9 mouse cellular contexts compared by ENCODE assay signal in the genomic region with DNA sequence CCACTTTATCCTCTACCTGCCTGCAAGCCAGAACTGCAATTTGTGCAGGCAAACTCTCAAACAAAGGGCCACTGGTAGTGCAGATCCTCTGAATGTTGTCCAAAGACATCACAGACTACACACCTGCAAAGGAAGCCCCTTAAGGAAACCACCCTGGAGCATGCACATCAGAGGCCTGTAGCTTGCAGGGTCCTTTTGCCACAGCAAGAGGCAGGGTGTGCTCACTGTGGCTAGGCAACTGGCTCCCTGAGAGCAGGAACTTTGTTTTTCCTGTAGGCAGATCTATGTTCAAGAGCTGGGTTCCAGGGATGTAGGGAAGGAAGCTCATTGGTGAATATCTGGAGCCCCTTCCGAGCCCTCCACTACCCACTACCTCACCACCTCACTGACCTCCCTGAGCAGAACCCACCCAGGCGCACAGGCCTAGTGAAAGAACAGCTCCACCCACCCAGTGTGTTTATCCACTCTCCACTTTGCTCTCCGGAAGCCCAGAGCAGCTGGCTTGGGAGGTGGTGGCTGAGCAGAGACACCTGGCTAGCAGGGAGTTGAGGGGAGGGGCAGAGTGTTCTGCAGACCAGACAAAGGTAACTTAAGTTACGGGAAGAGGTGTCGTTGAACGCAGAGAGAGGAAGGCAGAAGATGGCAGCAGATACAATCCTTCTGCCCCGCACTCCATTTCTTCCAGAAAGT. TPM values are rescaled to one million over a fixed set of nuclear protein-coding genes. Genes with fewer than 3 reads are reported as not detected.
DNase-seq lines count a peak whose midpoint lies in the region; ATAC-seq lines count a peak whose summit lies in the region.
"Had no signal": no experiment of that assay in that cellular context is flagged by ENCODE, and none has a peak within 500 bp of the region (broad histone marks: within the 10 kb centered on the region; RNA-seq: fewer than 3 reads in every experiment).

No protein-coding gene starts in this region.

- 41% methylated on average over 7 of the region's 7 CpGs for WGBS in heart, embryonic 13.5 days
- WGBS in embryonic facial prominence, embryonic 14.5 days, result 51% methylated on average over 7 of the region's 7 CpGs
- WGBS in limb, embryonic 13.5 days, result 35% methylated on average over 7 of the region's 7 CpGs
- 49% methylated on average over 7 of the region's 7 CpGs for WGBS in neural tube, embryonic 15.5 days

- H3K4me1 ChIP-seq in heart, embryonic 13.5 days, result peaks cover 87% of the 10 kb centered on the region
- H3K4me1 ChIP-seq in embryonic facial prominence, embryonic 14.5 days (ENCODE audit: control insufficient read depth, insufficient read depth, low read length), result peaks cover 20% of the 10 kb centered on the region
- peaks cover 44% of the 10 kb centered on the region for H3K4me1 ChIP-seq in limb, embryonic 13.5 days
- peaks cover 72% of the 10 kb centered on the region for H3K4me1 ChIP-seq in neural tube, embryonic 15.5 days

- no peaks in the 10 kb centered on the region for H3K9me3 ChIP-seq in heart, embryonic 13.5 days
- no peaks in the 10 kb centered on the region for H3K9me3 ChIP-seq in embryonic facial prominence, embryonic 14.5 days (ENCODE audit: control insufficient read depth, low read length)
- H3K9me3 ChIP-seq in limb, embryonic 13.5 days, result no peaks in the 10 kb centered on the region
- no peaks in the 10 kb centered on the region for H3K9me3 ChIP-seq in neural tube, embryonic 15.5 days (replicated peaks)
- H3K9me3 ChIP-seq: embryonic facial prominence, embryonic 15.5 days had no signal

- peak overlapping the region; percentile 87 for H3K4me2 ChIP-seq in heart, embryonic 13.5 days
- H3K4me2 ChIP-seq in embryonic facial prominence, embryonic 14.5 days (ENCODE audit: low read depth, low read length), result peak overlapping the region; percentile 86
- H3K4me2 ChIP-seq in limb, embryonic 13.5 days (replicated peaks), result peak overlapping the region; percentile 79; the same call in 1 of the 2 replicates
- peak overlapping the region; percentile 95 for H3K4me2 ChIP-seq in neural tube, embryonic 15.5 days

- H3K36me3 ChIP-seq in heart, embryonic 13.5 days, result peaks cover 33% of the 10 kb centered on the region
- no peaks in the 10 kb centered on the region for H3K36me3 ChIP-seq in embryonic facial prominence, embryonic 14.5 days (ENCODE audit: control insufficient read depth, insufficient read depth, low read length)
- no peaks in the 10 kb centered on the region for H3K36me3 ChIP-seq in limb, embryonic 13.5 days
- peaks cover 4% of the 10 kb centered on the region; the same call in 1 of the 2 replicates for H3K36me3 ChIP-seq in neural tube, embryonic 15.5 days
- H3K36me3 ChIP-seq: embryonic facial prominence, embryonic 15.5 days had no signal

- DNase-seq in heart, postnatal 25 days (ENCODE audit: low spot score), result no peak
- no peak for DNase-seq in embryonic facial prominence, embryonic 14.5 days (ENCODE audit: low spot score)
- no peak for DNase-seq in Muller cell, postnatal 12 days (ENCODE audit: inconsistent ontology term)
- DNase-seq in gastrocnemius, postnatal 14 days, result no peak

- H3K27me3 ChIP-seq in heart, embryonic 13.5 days (replicated peaks), result no peaks in the 10 kb centered on the region; the same call in 1 of the 2 replicates
- H3K27me3 ChIP-seq in embryonic facial prominence, embryonic 14.5 days (replicated peaks; ENCODE audit: control insufficient read depth, insufficient read depth, low read length), result peaks cover 35% of the 10 kb centered on the region
- H3K27me3 ChIP-seq in limb, embryonic 13.5 days, result peaks cover 70% of the 10 kb centered on the region
- no peaks in the 10 kb centered on the region for H3K27me3 ChIP-seq in neural tube, embryonic 15.5 days (replicated peaks)

- 0 out of 2 replicates have a peak overlapping the region, but pooled peaks have one; percentile 1 for H3K27ac ChIP-seq in heart, embryonic 13.5 days (replicated peaks)
- no peak overlapping the region for H3K27ac ChIP-seq in embryonic facial prominence, embryonic 14.5 days (replicated peaks; ENCODE audit: low read depth, low read length)
- no peak overlapping the region for H3K27ac ChIP-seq in limb, embryonic 13.5 days
- H3K27ac ChIP-seq in neural tube, embryonic 15.5 days (replicated peaks), result peak overlapping the region; percentile 75
- H3K27ac ChIP-seq: embryonic facial prominence, embryonic 15.5 days had no signal

- ATAC-seq in heart, embryonic 13.5 days (ENCODE audit: extremely low read depth, insufficient number of reproducible peaks, low FRiP score, low TSS enrichment), result no peak
- no peak for ATAC-seq in embryonic facial prominence, embryonic 14.5 days (ENCODE audit: low read depth)
- no peak for ATAC-seq in limb, embryonic 13.5 days (ENCODE audit: low FRiP score, low read depth)
- no peak for ATAC-seq in neural tube, embryonic 15.5 days (ENCODE audit: low FRiP score)
- ATAC-seq in monocyte, adult 5-6 weeks (replicated peaks; ENCODE audit: insufficient number of reproducible peaks, low FRiP score, low TSS enrichment, poor library complexity, severe bottlenecking), result no peak

- intact Hi-C loops in heart, postnatal 25 days (cut with DNase I), result no loop called here
- intact Hi-C loops in gastrocnemius, postnatal 14 days (cut with DNase I; ENCODE audit: low total_unique reads), result no loop called here

- H3K9ac ChIP-seq in heart, embryonic 13.5 days, result peak overlapping the region; percentile 99
- no peak overlapping the region for H3K9ac ChIP-seq in embryonic facial prominence, embryonic 14.5 days (ENCODE audit: low read depth, low read length)
- H3K9ac ChIP-seq in limb, embryonic 13.5 days, result no peak overlapping the region
- peak overlapping the region; percentile 61; the same call in 1 of the 2 replicates for H3K9ac ChIP-seq in neural tube, embryonic 15.5 days (replicated peaks)
- H3K9ac ChIP-seq: embryonic facial prominence, embryonic 15.5 days had no signal

- peak overlapping the region; percentile 90 for H3K4me3 ChIP-seq in heart, embryonic 13.5 days
- no peak overlapping the region for H3K4me3 ChIP-seq in embryonic facial prominence, embryonic 14.5 days (ENCODE audit: low read depth, low read length)
- H3K4me3 ChIP-seq in limb, embryonic 13.5 days, result no peak overlapping the region
- H3K4me3 ChIP-seq in neural tube, embryonic 15.5 days (replicated peaks), result peak overlapping the region; percentile 53

RNA-seq across cellular contexts. Expression of gene Kcnh2, which starts 4.1 kb away (rescaled TPM):
- polyA plus RNA-seq in heart, embryonic 13.5 days (2015; fragmentation: Nextera tagmentation; extraction: Ambion mirVana), result 24.4 and 26.2 TPM in 2 replicates
- total RNA-seq in heart, postnatal 25 days (2021), result 10 to 100 TPM; 62.4 to 67.2 TPM
- 6.7 and 7.6 TPM in 2 replicates for polyA plus RNA-seq in embryonic facial prominence, embryonic 14.5 days (2014; fragmentation: Nextera tagmentation; extraction: Ambion mirVana)
- 2.7 and 3.1 TPM in 2 replicates for polyA plus RNA-seq in limb, embryonic 13.5 days (2015; fragmentation: Nextera tagmentation; extraction: Ambion mirVana)
- polyA plus RNA-seq in neural tube, embryonic 15.5 days (2015; fragmentation: Nextera tagmentation; extraction: Ambion mirVana), result 12.7 and 18.2 TPM in 2 replicates
- 0.53 TPM in 1 of 3 replicates, not detected in the others for total RNA-seq in monocyte, adult 5-6 weeks (2017)
- total RNA-seq in gastrocnemius, postnatal 14 days (2021), result 1 to 10 TPM; 1.8 to 4.2 TPM

RNA-seq across cellular contexts. Expression of gene Nos3, which starts 17.3 kb away (rescaled TPM):
- polyA plus RNA-seq in heart, embryonic 13.5 days (2015; fragmentation: Nextera tagmentation; extraction: Ambion mirVana), result 34.0 and 35.0 TPM in 2 replicates
- total RNA-seq in heart, postnatal 25 days (2021), result 10 to 100 TPM; 24.1 to 28.1 TPM
- polyA plus RNA-seq in embryonic facial prominence, embryonic 14.5 days (2014; fragmentation: Nextera tagmentation; extraction: Ambion mirVana), result 7.8 and 7.9 TPM in 2 replicates
- polyA plus RNA-seq in limb, embryonic 13.5 days (2015; fragmentation: Nextera tagmentation; extraction: Ambion mirVana), result 6.0 and 6.6 TPM in 2 replicates
- polyA plus RNA-seq in neural tube, embryonic 15.5 days (2015; fragmentation: Nextera tagmentation; extraction: Ambion mirVana), result 9.3 and 10.6 TPM in 2 replicates
- total RNA-seq in monocyte, adult 5-6 weeks (2017), result 0.29 TPM in 1 of 3 replicates, not detected in the others
- 10 to 100 TPM in 1 of 2 experiments, 1 to 10 TPM in 1; 8.6 to 10.6 TPM for total RNA-seq in gastrocnemius, postnatal 14 days (2021)

RNA-seq across cellular contexts. Expression of gene Atg9b, which starts 44.6 kb away (rescaled TPM):
- polyA plus RNA-seq in heart, embryonic 13.5 days (2015; fragmentation: Nextera tagmentation; extraction: Ambion mirVana), result 0.87 and 1.4 TPM in 2 replicates
- 1 to 10 TPM in 1 of 2 experiments, under 1 TPM in 1; 0.42 to 1.2 TPM for total RNA-seq in heart, postnatal 25 days (2021)
- 0.75 and 0.81 TPM in 2 replicates for polyA plus RNA-seq in embryonic facial prominence, embryonic 14.5 days (2014; fragmentation: Nextera tagmentation; extraction: Ambion mirVana)
- polyA plus RNA-seq in limb, embryonic 13.5 days (2015; fragmentation: Nextera tagmentation; extraction: Ambion mirVana), result 0.37 and 0.78 TPM in 2 replicates
- polyA plus RNA-seq in neural tube, embryonic 15.5 days (2015; fragmentation: Nextera tagmentation; extraction: Ambion mirVana), result 4.0 and 4.8 TPM in 2 replicates
- 0.11 to 0.87 TPM in 2 of 3 replicates, not detected in the other for total RNA-seq in monocyte, adult 5-6 weeks (2017)
- under 1 TPM; 0.11 to 0.14 TPM for total RNA-seq in gastrocnemius, postnatal 14 days (2021)

RNA-seq across cellular contexts. Expression of gene Abcb8, which starts 46.1 kb away (rescaled TPM):
- 62.0 and 63.4 TPM in 2 replicates for polyA plus RNA-seq in heart, embryonic 13.5 days (2015; fragmentation: Nextera tagmentation; extraction: Ambion mirVana)
- 10 to 100 TPM; 82.8 to 83.7 TPM for total RNA-seq in heart, postnatal 25 days (2021)
- 35.6 and 42.0 TPM in 2 replicates for polyA plus RNA-seq in embryonic facial prominence, embryonic 14.5 days (2014; fragmentation: Nextera tagmentation; extraction: Ambion mirVana)
- polyA plus RNA-seq in limb, embryonic 13.5 days (2015; fragmentation: Nextera tagmentation; extraction: Ambion mirVana), result 42.1 and 44.6 TPM in 2 replicates
- polyA plus RNA-seq in neural tube, embryonic 15.5 days (2015; fragmentation: Nextera tagmentation; extraction: Ambion mirVana), result 49.4 and 52.2 TPM in 2 replicates
- total RNA-seq in monocyte, adult 5-6 weeks (2017), result 4.5 to 7.6 TPM (median 5.2 TPM) in 3 replicates
- total RNA-seq in gastrocnemius, postnatal 14 days (2021), result 10 to 100 TPM; 36.2 to 43.6 TPM

Comparison
In these comparisons a context has a peak if more than half of its experiments do, and no peak if none do; other contexts are left out.
1. H3K27ac ChIP-seq: peak in heart, embryonic 13.5 days (single experiment) and neural tube, embryonic 15.5 days (single experiment); none in embryonic facial prominence, embryonic 14.5 days (single experiment) and limb, embryonic 13.5 days (single experiment).
2. H3K4me3 ChIP-seq: peak in heart, embryonic 13.5 days (single experiment) and neural tube, embryonic 15.5 days (single experiment); none in embryonic facial prominence, embryonic 14.5 days (single experiment) and limb, embryonic 13.5 days (single experiment).
3. H3K9ac ChIP-seq: peak in heart, embryonic 13.5 days (single experiment) and neural tube, embryonic 15.5 days (single experiment); none in embryonic facial prominence, embryonic 14.5 days (single experiment) and limb, embryonic 13.5 days (single experiment).
4. Peak in every context shown above with its lines, with median percentiles within 50 percentile points of each other: H3K4me2 ChIP-seq.